Mouse (Mus musculus): ENCODE results near the gene Fam3a.

DNA sequence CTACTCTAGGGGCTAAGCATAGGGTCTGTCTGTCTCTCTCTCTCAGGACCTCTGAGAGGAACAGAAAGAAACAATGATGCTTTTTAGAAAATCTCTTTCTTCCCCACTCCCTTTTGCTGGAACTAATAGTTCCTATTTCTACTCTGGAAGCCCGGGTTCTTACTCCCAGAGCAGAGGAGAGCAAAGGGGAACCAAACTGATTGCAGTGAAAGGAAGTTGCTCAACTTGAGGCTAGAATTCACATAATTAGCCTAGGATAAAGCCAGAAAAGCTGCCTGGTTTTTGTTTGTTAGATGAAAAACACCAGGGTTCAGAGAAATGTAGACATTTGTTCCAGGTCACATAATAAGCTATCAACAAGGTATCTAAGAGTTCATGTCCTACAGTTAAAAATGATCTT is 33.2 kb upstream of the Fam3a start:
- TF ChIP-seq TAL1 (IDR thresholded peaks at IDR 0.05; ENCODE audit: low read length) (no peak), GATA1 (IDR thresholded peaks at IDR 0.05; ENCODE audit: low read length) (no peak)
